Mouse (Mus musculus): Measurements from ENCODE around the gene Nudt16l1. TPM values are rescaled to one million over a fixed set of nuclear protein-coding genes. Genes with fewer than 3 reads are reported as not detected.

Gene Nudt16l1
- polyA plus RNA-seq, 1 experiment from 2014 or later = 139 TPM

DNA sequence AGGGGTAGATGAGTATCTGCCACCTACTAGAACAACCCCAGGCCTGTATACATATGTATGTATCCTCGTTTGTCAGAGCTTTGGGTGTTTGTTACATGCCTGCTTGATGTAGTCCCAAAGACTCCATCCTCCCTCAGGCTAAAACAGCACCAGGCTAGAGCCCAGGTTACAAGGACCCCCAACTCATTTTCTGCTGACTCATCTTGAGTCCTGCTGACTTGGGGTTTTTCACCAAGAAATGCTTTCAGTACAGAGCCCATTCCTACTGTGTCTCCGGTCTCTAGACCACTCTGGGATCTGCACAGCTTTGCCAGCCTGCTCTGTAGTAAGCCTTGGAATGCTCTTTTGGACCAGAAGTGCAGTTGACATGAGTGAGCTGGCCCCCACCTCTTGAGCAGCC is 22.0 kb upstream of the Nudt16l1 start:
- Histone ChIP-seq H3K9me3 (no peaks in the 10 kb centered on the region), H3K27ac (replicated peaks) (no peak overlapping the region), H3K27me3 (no peaks in the 10 kb centered on the region), H3K4me2 (replicated peaks) (no peak overlapping the region), H3K9ac (replicated peaks) (no peak overlapping the region), H3K36me3 (peaks cover 38% of the 10 kb centered on the region), H3K4me3 (no peak overlapping the region), H3K4me1 (0 out of 2 replicates have a peak, but pooled peaks cover 3% of the 10 kb centered on the region)
- WGBS = 87% methylated on average over 2 of the region's 2 CpGs
- no peak for ATAC-seq (replicated peaks)

DNA sequence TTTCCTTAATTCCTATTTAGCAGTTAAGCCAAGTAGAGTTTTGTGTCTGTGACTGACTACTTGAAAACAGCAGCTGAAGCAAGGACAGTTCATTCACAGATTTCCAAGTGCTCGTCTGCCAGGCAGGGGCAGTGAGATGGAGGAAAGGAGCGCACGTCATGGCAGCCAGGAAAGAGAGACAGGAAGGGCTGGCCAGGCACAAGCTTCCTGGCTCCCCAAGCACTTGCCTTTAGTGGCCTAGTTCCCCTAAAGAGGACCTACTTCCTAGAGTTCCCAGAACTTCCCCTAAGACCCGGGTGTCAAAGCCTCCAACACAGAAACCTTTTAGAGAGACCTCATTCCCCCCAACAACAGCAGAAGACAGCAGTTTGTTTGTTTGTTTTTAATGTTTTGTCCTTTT is 18.0 kb upstream of the Nudt16l1 start:
- no peak for ATAC-seq (replicated peaks)
- Histone ChIP-seq H3K36me3 (peaks cover 53% of the 10 kb centered on the region), H3K9ac (replicated peaks) (no peak overlapping the region), H3K27ac (replicated peaks) (no peak overlapping the region), H3K4me3 (no peak overlapping the region), H3K9me3 (no peaks in the 10 kb centered on the region), H3K4me2 (replicated peaks) (no peak overlapping the region), H3K27me3 (no peaks in the 10 kb centered on the region), H3K4me1 (no peaks in the 10 kb centered on the region)
- 89% methylated on average over 4 of the region's 4 CpGs for WGBS

DNA sequence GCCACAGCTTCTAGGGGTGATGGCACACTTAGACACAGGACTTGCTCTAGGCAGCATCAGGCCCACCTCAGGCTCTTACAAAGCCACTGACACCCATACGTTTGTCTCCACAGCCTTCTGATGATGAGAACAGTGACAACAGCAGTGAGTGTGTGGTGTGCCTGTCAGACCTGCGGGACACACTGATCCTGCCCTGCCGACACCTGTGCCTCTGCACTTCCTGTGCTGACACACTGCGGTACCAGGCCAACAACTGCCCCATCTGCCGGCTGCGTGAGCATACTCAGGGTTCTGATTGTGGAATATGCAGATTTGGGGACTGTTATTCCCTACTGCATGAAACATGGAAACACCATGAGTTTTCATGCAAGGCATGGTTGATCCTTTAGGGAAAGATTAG is 16.1 kb upstream of the Nudt16l1 start:
- Histone ChIP-seq H3K4me1 (no peaks in the 10 kb centered on the region), H3K9ac (replicated peaks) (no peak overlapping the region), H3K4me2 (replicated peaks) (no peak overlapping the region), H3K27ac (replicated peaks) (no peak overlapping the region), H3K27me3 (no peaks in the 10 kb centered on the region), H3K4me3 (no peak overlapping the region), H3K9me3 (no peaks in the 10 kb centered on the region), H3K36me3 (peaks cover 59% of the 10 kb centered on the region)
- 94% methylated on average over 6 of the region's 6 CpGs for WGBS
- no peak for ATAC-seq (replicated peaks)

DNA sequence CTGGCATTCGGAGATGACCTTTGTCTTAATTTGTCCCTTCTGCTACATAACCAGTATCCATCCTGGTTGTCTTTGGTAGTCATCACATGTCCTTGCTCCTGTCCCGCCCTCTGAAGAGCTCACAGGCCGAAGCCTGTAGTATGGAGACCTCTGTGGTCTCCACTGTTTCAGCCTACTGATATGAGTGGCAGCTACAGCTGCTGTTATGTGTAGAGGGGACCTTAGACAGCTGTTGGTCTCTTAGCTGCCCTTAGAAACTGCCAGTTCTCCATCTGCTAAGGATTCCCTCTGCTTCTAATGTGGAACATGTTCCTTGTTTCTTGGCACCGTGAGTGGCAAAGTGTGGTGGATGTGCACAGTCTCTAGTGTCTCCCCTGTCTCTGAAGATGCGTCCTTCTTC is 14.6 kb upstream of the Nudt16l1 start:
- Histone ChIP-seq H3K4me1 (no peaks in the 10 kb centered on the region), H3K36me3 (peaks cover 73% of the 10 kb centered on the region), H3K4me3 (no peak overlapping the region), H3K27ac (replicated peaks) (no peak overlapping the region), H3K9me3 (no peaks in the 10 kb centered on the region), H3K27me3 (no peaks in the 10 kb centered on the region), H3K4me2 (replicated peaks) (no peak overlapping the region), H3K9ac (replicated peaks) (no peak overlapping the region)
- ATAC-seq (replicated peaks) = no peak
- 91% methylated on average over 5 of the region's 5 CpGs for whole genome bisulfite sequencing

DNA sequence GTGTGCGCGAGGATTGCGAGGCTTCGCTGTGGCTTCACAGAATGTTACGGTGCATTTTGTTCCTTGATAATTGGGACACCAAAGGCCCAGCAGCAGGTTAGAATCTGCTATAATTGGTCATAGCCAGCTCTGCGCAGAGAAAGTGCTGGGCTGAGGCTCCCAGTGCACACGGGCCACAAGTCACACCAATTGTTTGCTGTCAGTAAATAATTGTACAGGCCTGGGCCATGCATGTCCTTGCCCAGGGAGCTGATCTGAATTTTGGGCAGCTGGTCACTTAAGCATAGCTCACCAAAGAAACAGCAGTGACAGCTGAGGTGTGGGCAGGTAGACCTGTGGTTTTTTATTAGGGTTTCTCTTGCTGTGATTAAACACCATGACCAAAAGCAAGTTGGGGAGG is 10.6 kb upstream of the Nudt16l1 start:
- Histone ChIP-seq H3K4me1 (no peaks in the 10 kb centered on the region), H3K4me3 (no peak overlapping the region), H3K9ac (replicated peaks) (no peak overlapping the region), H3K27me3 (no peaks in the 10 kb centered on the region), H3K9me3 (no peaks in the 10 kb centered on the region), H3K27ac (replicated peaks) (no peak overlapping the region), H3K4me2 (replicated peaks) (no peak overlapping the region), H3K36me3 (peaks cover 93% of the 10 kb centered on the region)
- 91% methylated on average over 7 of the region's 7 CpGs for WGBS
- ATAC-seq (replicated peaks) = no peak

DNA sequence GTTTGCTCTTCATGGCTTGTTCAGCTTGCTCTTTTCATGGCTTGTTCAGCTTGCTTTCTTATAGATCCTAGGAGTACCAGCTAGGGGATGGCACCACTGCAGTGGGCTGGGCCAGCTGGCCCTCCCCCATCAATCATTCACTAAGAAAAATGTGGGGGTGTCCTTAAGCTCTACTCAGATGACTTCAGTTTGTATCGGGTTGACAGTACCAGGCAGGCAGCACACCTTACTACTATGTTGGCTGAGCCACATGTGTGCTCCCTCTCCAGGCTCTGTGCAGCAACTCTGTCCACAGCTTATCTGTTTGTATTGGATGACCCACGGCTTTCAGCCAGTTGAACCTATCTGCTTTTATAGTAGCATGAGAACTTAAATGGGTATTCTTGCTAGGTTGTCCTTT is 10.1 kb upstream of the Nudt16l1 start:
- peaks cover 90% of the 10 kb centered on the region for H3K36me3 ChIP-seq
- no peaks in the 10 kb centered on the region for H3K4me1 ChIP-seq
- no peaks in the 10 kb centered on the region for H3K27me3 ChIP-seq
- H3K4me3 ChIP-seq = no peak overlapping the region
- H3K9ac ChIP-seq (replicated peaks) = no peak overlapping the region
- H3K9me3 ChIP-seq = no peaks in the 10 kb centered on the region
- no peak overlapping the region for H3K27ac ChIP-seq (replicated peaks)
- no peak for ATAC-seq (replicated peaks)
- H3K4me2 ChIP-seq (replicated peaks) = no peak overlapping the region
- 96% methylated on average over 2 of the region's 2 CpGs for WGBS

DNA sequence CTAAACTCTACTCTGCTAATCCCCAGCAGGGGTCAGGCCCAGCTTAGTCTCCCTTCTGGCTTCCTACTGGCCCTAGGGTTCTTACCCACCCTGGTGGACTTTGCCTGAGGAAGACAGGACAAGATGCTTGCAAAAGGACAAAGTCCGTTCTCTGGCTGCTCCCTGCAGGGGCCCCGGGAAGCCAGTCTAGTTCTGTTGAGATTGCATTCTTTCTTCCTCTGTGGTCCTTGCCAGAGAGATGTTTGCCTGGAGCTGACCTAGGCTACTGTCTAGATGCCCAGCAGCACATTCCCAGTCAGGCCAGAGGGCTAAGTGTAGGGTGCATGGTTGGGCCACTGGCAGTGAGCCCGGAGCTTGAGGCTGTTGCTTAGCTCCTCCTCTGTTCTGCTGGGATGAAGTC is 6.1 kb upstream of the Nudt16l1 start:
- Histone ChIP-seq H3K4me3 (no peak overlapping the region), H3K4me2 (replicated peaks) (no peak overlapping the region), H3K9ac (replicated peaks) (no peak overlapping the region), H3K36me3 (peaks cover 77% of the 10 kb centered on the region), H3K27me3 (no peaks in the 10 kb centered on the region), H3K4me1 (no peaks in the 10 kb centered on the region), H3K27ac (replicated peaks) (no peak overlapping the region), H3K9me3 (no peaks in the 10 kb centered on the region)
- 78% methylated on average over 3 of the region's 3 CpGs for WGBS
- ATAC-seq (replicated peaks) = no peak

DNA sequence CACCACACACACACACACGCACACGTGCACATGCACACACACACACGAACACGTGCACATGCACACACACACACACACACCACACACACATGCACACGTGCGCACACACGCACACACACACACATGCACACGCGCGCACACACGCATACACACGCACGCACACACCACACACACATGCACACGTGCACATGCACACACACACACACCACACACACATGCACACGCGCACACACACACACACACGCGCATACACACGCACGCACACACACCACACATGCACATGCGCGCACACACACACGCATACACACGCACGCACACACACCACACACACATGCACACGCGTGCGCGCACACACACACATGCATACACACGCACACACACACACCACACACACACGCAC is 3.1 kb upstream of the Nudt16l1 start:
- Histone ChIP-seq H3K27me3 (no peaks in the 10 kb centered on the region), H3K36me3 (peaks cover 58% of the 10 kb centered on the region), H3K9me3 (no peaks in the 10 kb centered on the region), H3K4me2 (replicated peaks) (no peak overlapping the region), H3K27ac (replicated peaks) (no peak overlapping the region), H3K4me3 (no peak overlapping the region), H3K4me1 (peaks cover 15% of the 10 kb centered on the region), H3K9ac (replicated peaks) (no peak overlapping the region)
- no peak for ATAC-seq (replicated peaks)
- 98% methylated on average over 31 of the region's 31 CpGs for WGBS

DNA sequence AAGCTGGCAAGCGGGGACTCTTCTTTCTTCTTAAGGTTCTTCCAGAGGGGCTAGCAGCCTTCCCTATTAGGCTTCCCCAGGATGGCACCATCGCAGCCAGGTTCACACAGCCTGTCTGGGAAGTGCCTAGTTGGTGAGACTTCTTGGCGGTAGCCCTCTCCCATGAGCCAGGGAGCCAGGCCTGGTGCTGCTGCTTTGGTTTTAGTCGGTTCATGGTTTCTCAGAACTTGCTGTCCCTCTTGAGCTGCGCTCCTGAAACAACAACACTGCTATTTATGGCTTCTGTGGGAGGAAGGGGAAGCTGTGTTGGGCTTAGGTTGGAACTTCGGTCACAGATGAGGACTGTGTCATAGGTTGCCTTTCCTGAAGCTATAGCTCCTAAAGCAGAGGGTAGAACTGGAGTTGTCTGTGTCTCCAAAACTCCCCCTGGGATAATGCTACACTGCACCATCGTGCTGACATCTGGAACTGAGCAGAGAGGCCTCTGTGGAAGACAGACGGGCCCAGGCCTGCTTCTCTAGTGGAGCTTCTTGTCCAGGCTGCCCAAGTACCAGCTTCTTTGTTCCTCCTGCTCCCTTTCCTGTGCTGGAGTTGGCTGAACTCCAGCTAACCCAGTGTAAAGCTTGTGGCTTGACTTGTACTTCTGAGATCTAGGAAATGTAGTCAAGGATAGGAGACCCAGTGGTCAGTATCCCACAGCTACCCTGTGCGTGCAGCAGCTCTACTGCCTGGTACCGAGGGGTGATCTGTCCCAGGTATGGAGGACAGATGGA is 2.4 kb upstream of the Nudt16l1 start:
- WGBS = 88% methylated on average over 10 of the region's 10 CpGs
- H3K9me3 ChIP-seq = no peaks in the 10 kb centered on the region
- peaks cover 58% of the 10 kb centered on the region for H3K36me3 ChIP-seq
- H3K4me2 ChIP-seq (replicated peaks) = no peak overlapping the region
- no peak overlapping the region for H3K27ac ChIP-seq (replicated peaks)
- no peaks in the 10 kb centered on the region for H3K27me3 ChIP-seq
- H3K4me3 ChIP-seq = no peak overlapping the region
- no peak overlapping the region for H3K9ac ChIP-seq (replicated peaks)
- no peak for ATAC-seq (replicated peaks)
- H3K4me1 ChIP-seq = peaks cover 16% of the 10 kb centered on the region

DNA sequence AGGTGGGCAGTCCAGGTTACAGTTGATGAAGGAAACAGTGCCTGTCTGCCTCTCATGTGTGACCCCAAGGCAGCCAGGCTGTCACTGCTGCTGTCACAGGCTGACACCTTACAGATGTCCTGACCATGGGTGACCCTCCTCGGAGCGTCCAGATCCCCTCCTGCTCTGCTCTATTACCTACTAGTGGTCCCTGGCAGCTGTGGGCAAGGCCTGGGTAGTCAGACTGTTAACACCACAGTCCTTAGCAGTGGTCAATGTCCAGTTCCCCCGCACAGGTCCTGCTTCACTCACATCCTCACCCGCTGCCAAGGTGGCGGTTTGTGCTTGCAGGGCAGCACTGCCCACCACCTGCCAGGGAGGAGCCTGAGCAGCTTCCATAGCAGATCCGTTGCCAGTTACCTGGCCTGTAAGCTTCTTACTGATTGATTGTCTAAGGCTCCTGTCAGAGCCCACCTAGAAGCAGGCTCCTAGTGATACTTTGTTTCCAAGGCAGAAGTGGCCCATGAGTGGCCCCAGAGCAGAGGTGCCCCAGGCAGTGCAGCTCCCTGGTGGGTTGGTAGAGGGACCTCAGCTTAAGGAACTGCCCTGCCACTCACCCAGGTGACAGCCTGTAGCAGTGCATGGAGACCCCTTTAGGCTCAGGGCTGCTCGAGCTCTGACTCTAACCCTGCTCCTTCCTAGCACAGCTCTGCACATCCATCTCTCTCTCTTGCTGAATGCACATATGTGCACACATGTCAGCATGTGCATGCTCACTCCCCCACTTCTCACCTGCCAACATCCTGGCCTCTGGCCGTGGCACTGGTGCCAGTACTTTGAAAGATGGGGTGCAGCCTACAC is 990 bp upstream of the Nudt16l1 start:
- peaks cover 59% of the 10 kb centered on the region for H3K36me3 ChIP-seq
- H3K27me3 ChIP-seq = no peaks in the 10 kb centered on the region
- H3K9ac ChIP-seq (replicated peaks) = no peak overlapping the region
- no peak for ATAC-seq (replicated peaks)
- H3K27ac ChIP-seq (replicated peaks) = no peak overlapping the region
- H3K4me2 ChIP-seq (replicated peaks) = no peak overlapping the region
- no peak overlapping the region for H3K4me3 ChIP-seq
- peaks cover 16% of the 10 kb centered on the region for H3K4me1 ChIP-seq
- 92% methylated on average over 8 of the region's 8 CpGs for WGBS
- H3K9me3 ChIP-seq = no peaks in the 10 kb centered on the region

DNA sequence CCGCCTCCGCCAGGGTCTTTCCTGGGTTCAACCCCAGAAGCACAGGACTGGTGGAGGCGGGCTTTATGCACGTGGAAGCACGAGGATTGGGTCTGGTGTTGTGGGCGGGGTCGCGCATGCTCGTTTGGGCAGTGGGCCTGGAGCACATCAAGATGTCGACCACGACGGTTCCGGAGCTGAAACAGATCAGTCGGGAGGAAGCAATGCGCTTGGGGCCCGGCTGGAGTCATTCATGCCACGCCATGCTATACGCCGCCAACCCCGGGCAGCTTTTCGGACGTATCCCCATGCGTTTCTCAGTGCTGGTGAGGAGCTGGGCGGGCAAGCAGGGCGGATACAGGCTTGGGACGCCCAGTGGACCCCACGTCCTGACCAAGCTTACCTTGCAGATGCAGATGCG is 428 bp downstream of the Nudt16l1 start:
- Histone ChIP-seq H3K4me1 (peaks cover 16% of the 10 kb centered on the region), H3K9ac (replicated peaks) (peak overlapping the region; percentile 99), H3K27ac (replicated peaks) (peak overlapping the region; percentile 88), H3K4me2 (replicated peaks) (peak overlapping the region; percentile 98), H3K4me3 (peak overlapping the region; percentile 92), H3K36me3 (peaks cover 65% of the 10 kb centered on the region), H3K27me3 (no peaks in the 10 kb centered on the region), H3K9me3 (no peaks in the 10 kb centered on the region)
- ATAC-seq (replicated peaks) = peak; percentile 97
- WGBS = under 1% methylated on average over 28 of the region's 28 CpGs

DNA sequence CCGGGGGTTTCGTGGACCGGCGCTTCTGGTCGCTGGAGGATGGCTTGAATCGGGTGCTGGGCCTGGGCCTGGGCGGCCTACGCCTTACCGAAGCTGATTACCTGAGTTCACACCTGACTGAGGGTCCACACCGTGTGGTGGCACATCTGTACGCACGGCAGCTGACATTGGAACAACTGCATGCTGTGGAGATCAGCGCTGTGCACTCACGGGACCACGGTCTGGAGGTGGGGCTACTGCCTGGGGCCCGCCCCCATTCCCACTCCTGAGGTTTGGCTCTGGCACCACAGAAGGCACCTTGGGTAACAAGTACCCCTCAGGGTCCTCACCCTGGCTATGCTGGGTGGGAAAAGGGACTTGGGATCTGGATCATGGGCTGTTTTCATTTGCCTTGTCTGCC is 851 bp downstream of the Nudt16l1 start:
- peaks cover 65% of the 10 kb centered on the region for H3K36me3 ChIP-seq

More for the DNA sequence above, 851 bp downstream of the Nudt16l1 start:
- ATAC-seq (replicated peaks) = peak; percentile 65
- Histone ChIP-seq H3K4me2 (replicated peaks) (peak overlapping the region; percentile 98), H3K9me3 (no peaks in the 10 kb centered on the region), H3K9ac (replicated peaks) (peak overlapping the region; percentile 99), H3K27ac (replicated peaks) (peak overlapping the region; percentile 88), H3K27me3 (no peaks in the 10 kb centered on the region), H3K4me1 (peaks cover 16% of the 10 kb centered on the region), H3K4me3 (peak overlapping the region; percentile 92)
- 3% methylated on average over 16 of the region's 16 CpGs for WGBS
